Mouse (Mus musculus): Measurements from ENCODE around the gene Baz1b. TPM values are rescaled to one million over a fixed set of nuclear protein-coding genes. Genes with fewer than 3 reads are reported as not detected.
A peak's percentile ranks its signal among the peaks of the same experiment; 100 is the strongest.

The Baz1b gene
- total and polyA plus RNA-seq, 3 experiments: 44.5 to 81.5 (median 72.9) TPM

DNA sequence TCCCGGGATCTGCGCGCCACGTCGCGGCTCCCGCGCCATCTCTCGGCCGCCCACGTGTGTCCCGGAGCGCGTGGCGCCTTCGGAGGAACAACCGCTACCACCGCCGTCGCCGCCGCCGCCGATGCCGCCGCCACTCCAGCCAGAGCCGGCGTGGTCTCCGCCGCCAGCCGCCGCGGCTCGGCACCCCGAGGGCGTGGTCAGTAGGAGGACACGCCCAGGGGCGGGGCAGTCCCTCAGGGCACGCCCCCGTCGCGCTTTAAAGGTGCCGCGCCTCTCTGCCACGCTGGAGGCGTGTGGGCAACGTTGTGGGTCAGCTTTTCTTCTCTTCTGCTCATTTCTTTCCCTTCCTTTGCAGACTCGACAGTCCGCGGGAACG is 64.0 kb downstream of the Baz1b start, which contains the start of gene Fzd9:
Gene Fzd9, minus strand, starts transcription at position 152 of the 376 bp plus-strand sequence.
- Histone ChIP-seq H3K4me3 (ENCODE audit: control insufficient read depth in 1 of 2, insufficient read depth in 1 of 2, low read depth in 2 of 2, low read length in 2 of 2) (peak within 1 kb of the TSS; percentile 69 to 82), H3K36me3 (ENCODE audit: control insufficient read depth in 1 of 2, insufficient read depth in 2 of 2, low read length in 2 of 2) (peaks cover 0 to 4% of the 10 kb centered on the region in 2 experiments; a peak in 2 of 4 replicates), H3K27ac (ENCODE audit: control insufficient read depth, low read depth, low read length) (no peak within 1 kb of the TSS), H3K4me1 (ENCODE audit: control insufficient read depth in 1 of 2, insufficient read depth in 2 of 2, low read length in 2 of 2) (peaks cover 0 to 11% of the 10 kb centered on the region in 2 experiments; a peak in 2 of 4 replicates), H3K9ac (ENCODE audit: control insufficient read depth, low read depth, low read length, poor library complexity, severe bottlenecking) (peak within 1 kb of the TSS; percentile 73), H3K9me3 (replicated peaks; ENCODE audit: insufficient read depth, low read length) (no peaks in the 10 kb centered on the region), H3K79me2 (ENCODE audit: control insufficient read depth, insufficient read depth, low read length, poor library complexity) (peaks cover 3% of the 10 kb centered on the region; the same call in 1 of the 2 replicates), H3K27me3 (ENCODE audit: control insufficient read depth in 1 of 2, insufficient read depth in 2 of 2, low read length in 2 of 2) (no peaks in the 10 kb centered on the region)
- DNase-seq (ENCODE audit: low read depth, low spot score): peak; percentile 83
- TF ChIP-seq EP300 (IDR thresholded peaks at IDR 0.05; ENCODE audit: low read depth in 1 of 2, low read length in 2 of 2): no peak
- TF ChIP-seq MYC (IDR thresholded peaks at IDR 0.05; ENCODE audit: low read depth, low read length): no peak
- TF ChIP-seq NRF1 (IDR thresholded peaks at IDR 0.05; ENCODE audit: insufficient read depth, low read depth, low read length, poor library complexity, severe bottlenecking): 0 out of 2 replicates have a peak, but pooled peaks have one; percentile 9
- TF ChIP-seq MAX (IDR thresholded peaks at IDR 0.05; ENCODE audit: low read length): peak; percentile 41; the same call in 1 of the 2 replicates
- no peak for TF ChIP-seq GABPA (IDR thresholded peaks at IDR 0.05; ENCODE audit: low read depth, low read length)
- no peak for TF ChIP-seq ELF1 (IDR thresholded peaks at IDR 0.05; ENCODE audit: low read depth, low read length)
- 0 out of 2 replicates have a peak, but pooled peaks have one; percentile 62 for TF ChIP-seq ZMIZ1 (IDR thresholded peaks at IDR 0.05; ENCODE audit: low read depth, low read length)
- no peak for TF ChIP-seq USF1 (IDR thresholded peaks at IDR 0.05; ENCODE audit: low read depth, low read length)
- no peak for TF ChIP-seq CHD2 (IDR thresholded peaks at IDR 0.05; ENCODE audit: low read length)
- 0 out of 2 replicates have a peak, but pooled peaks have one; percentile 33 for TF ChIP-seq HCFC1 (IDR thresholded peaks at IDR 0.05; ENCODE audit: low read depth, low read length)
- TF ChIP-seq ZNF384 (IDR thresholded peaks at IDR 0.05; ENCODE audit: low read depth, low read length): no peak
- TF ChIP-seq ZC3H11A (IDR thresholded peaks at IDR 0.05; ENCODE audit: low read depth, low read length): no peak
- peak; percentile 52; the same call in 1 of the 2 replicates for TF ChIP-seq SIN3A (IDR thresholded peaks at IDR 0.05; ENCODE audit: low read length)
- no peak for TF ChIP-seq MAZ (IDR thresholded peaks at IDR 0.05; ENCODE audit: low read depth, low read length)
- peak; percentile 63 for TF ChIP-seq NELFE (IDR thresholded peaks at IDR 0.05; ENCODE audit: low read depth, low read length)
- no peak for TF ChIP-seq USF2 (IDR thresholded peaks at IDR 0.05; ENCODE audit: borderline replicate concordance in 1 of 2, insufficient read depth in 1 of 2, low read depth in 1 of 2, low read length in 2 of 2)
- no peak for TF ChIP-seq BHLHE40 (IDR thresholded peaks at IDR 0.05; ENCODE audit: borderline replicate concordance, low read depth, low read length)
- TF ChIP-seq POLR2AphosphoS5 (IDR thresholded peaks at IDR 0.05; ENCODE audit: borderline replicate concordance, low read depth, low read length): no peak
- no peak for TF ChIP-seq JUND (IDR thresholded peaks at IDR 0.05; ENCODE audit: low read depth, low read length)
- no peak for TF ChIP-seq SMC3 (IDR thresholded peaks at IDR 0.05; ENCODE audit: low read depth, low read length)
- no peak for TF ChIP-seq KAT2A (conservative IDR thresholded peaks at IDR 0.05; ENCODE audit: low read depth, low read length)
- no peak for TF ChIP-seq ZKSCAN1 (IDR thresholded peaks at IDR 0.05; ENCODE audit: low read depth, low read length)
- no peak for TF ChIP-seq TAL1 (IDR thresholded peaks at IDR 0.05; ENCODE audit: low read length)
- no peak for TF ChIP-seq CTCF (IDR thresholded peaks at IDR 0.05 in 2 of 3, conservative IDR thresholded peaks at IDR 0.05 in 1 of 3; ENCODE audit: control insufficient read depth in 1 of 3, insufficient read depth in 1 of 3, low read depth in 2 of 3, low read length in 3 of 3, poor library complexity in 1 of 3, severe bottlenecking in 1 of 3)
- no peak for TF ChIP-seq RAD21 (IDR thresholded peaks at IDR 0.05; ENCODE audit: low read depth, low read length)
- TF ChIP-seq POLR2A (IDR thresholded peaks at IDR 0.05; ENCODE audit: control insufficient read depth in 1 of 2, insufficient read depth in 1 of 2, low read depth in 1 of 2, low read length in 2 of 2, poor library complexity in 1 of 2): peak; percentile 75 to 83; a peak in 3 of 4 replicates
- TF ChIP-seq ETS1 (IDR thresholded peaks at IDR 0.05; ENCODE audit: low read depth, low read length): no peak
- no peak for TF ChIP-seq RCOR1 (IDR thresholded peaks at IDR 0.05; ENCODE audit: low read depth, low read length)
- no peak for TF ChIP-seq CHD1 (IDR thresholded peaks at IDR 0.05; ENCODE audit: low read depth, low read length)
- peak; percentile 36; the same call in 1 of the 2 replicates for TF ChIP-seq TCF12 (IDR thresholded peaks at IDR 0.05; ENCODE audit: low read depth, low read length)
- TF ChIP-seq GATA1 (IDR thresholded peaks at IDR 0.05; ENCODE audit: low read depth, low read length): no peak
- TF ChIP-seq E2F4 (IDR thresholded peaks at IDR 0.05; ENCODE audit: borderline replicate concordance, low read depth, low read length): no peak
- TF ChIP-seq MXI1 (IDR thresholded peaks at IDR 0.05; ENCODE audit: low read depth, low read length): peak; percentile 82; the same call in 1 of the 2 replicates
- TF ChIP-seq MYB (IDR thresholded peaks at IDR 0.05; ENCODE audit: low read depth, low read length): no peak
- no peak for TF ChIP-seq POLR2AphosphoS2 (IDR thresholded peaks at IDR 0.05; ENCODE audit: low read length)
- no peak for TF ChIP-seq MEF2A (IDR thresholded peaks at IDR 0.05; ENCODE audit: extremely low read depth, insufficient replicate concordance, low read depth, low read length, poor library complexity, severe bottlenecking)
- no peak for TF ChIP-seq MAFK (IDR thresholded peaks at IDR 0.05; ENCODE audit: borderline replicate concordance, low read depth, low read length)
- peak; percentile 47; the same call in 1 of the 2 replicates for TF ChIP-seq TBP (IDR thresholded peaks at IDR 0.05; ENCODE audit: low read depth, low read length)
